Mouse (Mus musculus) midbrain, embryonic 15.5 days (tissue): ENCODE measurements around the gene Fam84a. TPM values are rescaled to one million over a fixed set of nuclear protein-coding genes. Genes with fewer than 3 reads are reported as not detected.

Source experiments
- ATAC-seq: fragments of 200-750 bp; cut with Nextera tagmentation; replicated peaks from 2 replicates; pipeline ENCODE4 v1.8.0; 2017; ENCODE audit warnings: moderate TSS enrichment
- H3K27ac ChIP-seq: fragments of 300-500 bp; sonication (generic); 2 replicates; pipeline ENCODE4 v1.5.1; 2015; ENCODE audit warnings: mild to moderate bottlenecking, inconsistent platforms
- H3K27me3 ChIP-seq: fragments of 300-500 bp; sonication (generic); replicated peaks from 2 replicates; pipeline ENCODE4 v1.6.1; 2015; ENCODE audit warnings: inconsistent platforms
- H3K36me3 ChIP-seq: fragments of 300-500 bp; sonication (generic); replicated peaks from 2 replicates; pipeline ENCODE4 v1.6.1; 2015; ENCODE audit warnings: inconsistent platforms
- H3K4me1 ChIP-seq: fragments of 300-500 bp; sonication (generic); 2 replicates; pipeline ENCODE4 v1.6.1; 2015; ENCODE audit warnings: inconsistent platforms
- H3K4me2 ChIP-seq: fragments of 300-500 bp; sonication (generic); 2 replicates; pipeline ENCODE4 v1.6.1; 2015; ENCODE audit warnings: inconsistent platforms, mild to moderate bottlenecking, moderate library complexity
- H3K4me3 ChIP-seq: fragments of 300-500 bp; sonication (generic); 2 replicates; pipeline ENCODE4 v1.5.1; 2015; ENCODE audit warnings: mild to moderate bottlenecking, inconsistent platforms
- H3K9ac ChIP-seq: fragments of 300-500 bp; sonication (generic); 2 replicates; pipeline ENCODE4 v1.6.1; 2015; ENCODE audit warnings: mild to moderate bottlenecking, inconsistent platforms
- H3K9me3 ChIP-seq: fragments of 300-500 bp; sonication (generic); 2 replicates; pipeline ENCODE4 v1.6.1; 2016; ENCODE audit warnings: inconsistent platforms
- WGBS: fragments of 180-500 bp; shearing (Covaris S2); methylation state at CpG from one replicate; pipeline ENCODE4 v1.1.7; 2015; ENCODE audit warnings: mixed read lengths; 5-methylcytosine and 5-hydroxymethylcytosine counted together
- polyA plus RNA-seq: library from polyadenylated mRNA; unstranded; fragments of >200 nt; fragmentation: Nextera tagmentation; extraction: Ambion mirVana; gene quantifications from 2 replicates; pipeline ENCODE4 v1.2.1, GENCODE M21; 2015

Fam84a gene
- polyA plus RNA-seq = 62.4 and 67.5 TPM in 2 replicates

GRCm38 (mm10) chr12:14151921-14152320 lies at the start of gene Fam84a:
Gene Fam84a, minus strand, starts transcription at chr12:14152054.
- WGBS = under 1% methylated on average over 31 of the region's 31 CpGs
- peak within 1 kb of the TSS; percentile 73 for H3K4me3 ChIP-seq
- H3K27me3 ChIP-seq = no peaks in the 10 kb centered on the region
- peak; percentile 98 for ATAC-seq
- H3K36me3 ChIP-seq = no peaks in the 10 kb centered on the region
- H3K9me3 ChIP-seq = no peaks in the 10 kb centered on the region
- H3K27ac ChIP-seq = peak within 1 kb of the TSS; percentile 85
- H3K4me2 ChIP-seq = peak within 1 kb of the TSS; percentile 82
- H3K9ac ChIP-seq = peak within 1 kb of the TSS; percentile 58
- H3K4me1 ChIP-seq = peaks cover 20% of the 10 kb centered on the region

GRCm38 (mm10) chr12:14195479-14195878 lies 43.6 kb upstream of the Fam84a start:
- H3K4me3 ChIP-seq = no peak overlapping the region
- ATAC-seq = no peak
- no peak overlapping the region for H3K4me2 ChIP-seq
- 71% methylated on average over 3 of the region's 3 CpGs for WGBS
- no peaks in the 10 kb centered on the region for H3K27me3 ChIP-seq
- no peaks in the 10 kb centered on the region for H3K36me3 ChIP-seq
- H3K9me3 ChIP-seq = no peaks in the 10 kb centered on the region
- H3K27ac ChIP-seq = no peak overlapping the region
- H3K9ac ChIP-seq = no peak overlapping the region
- H3K4me1 ChIP-seq = no peaks in the 10 kb centered on the region

- no peak overlapping the region for H3K4me2 ChIP-seq
- ATAC-seq = no peak
- no peaks in the 10 kb centered on the region for H3K27me3 ChIP-seq
- H3K4me1 ChIP-seq = no peaks in the 10 kb centered on the region
- no peaks in the 10 kb centered on the region for H3K36me3 ChIP-seq
- no peak overlapping the region for H3K9ac ChIP-seq
- H3K4me3 ChIP-seq = no peak overlapping the region
- no peaks in the 10 kb centered on the region for H3K9me3 ChIP-seq
- WGBS = 83% methylated on average over 3 of the region's 3 CpGs
- no peak overlapping the region for H3K27ac ChIP-seq
Measured at GRCm38 (mm10) chr12:14186689-14187195, 34.9 kb upstream of the Fam84a start.

- 69% methylated on average over 2 of the region's 2 CpGs for WGBS
- Histone ChIP-seq H3K27me3 (no peaks in the 10 kb centered on the region), H3K9ac (no peak overlapping the region), H3K4me3 (no peak overlapping the region), H3K9me3 (no peaks in the 10 kb centered on the region), H3K27ac (no peak overlapping the region), H3K4me1 (no peaks in the 10 kb centered on the region), H3K36me3 (no peaks in the 10 kb centered on the region), H3K4me2 (no peak overlapping the region)
- ATAC-seq = no peak
Measured at GRCm38 (mm10) chr12:14165713-14166112, 13.9 kb upstream of the Fam84a start.

GRCm38 (mm10) chr12:14164936-14165335 lies 13.1 kb upstream of the Fam84a start:
- Histone ChIP-seq H3K27ac (no peak overlapping the region), H3K27me3 (no peaks in the 10 kb centered on the region), H3K4me1 (no peaks in the 10 kb centered on the region), H3K4me2 (no peak overlapping the region), H3K36me3 (no peaks in the 10 kb centered on the region), H3K9me3 (no peaks in the 10 kb centered on the region), H3K4me3 (no peak overlapping the region), H3K9ac (no peak overlapping the region)
- WGBS = 98% methylated on average over 1 of the region's 1 CpGs
- ATAC-seq = no peak

- Histone ChIP-seq H3K9ac (peak overlapping the region; percentile 58), H3K4me3 (peak overlapping the region; percentile 73), H3K9me3 (no peaks in the 10 kb centered on the region), H3K4me1 (peaks cover 20% of the 10 kb centered on the region), H3K27me3 (no peaks in the 10 kb centered on the region), H3K4me2 (peak overlapping the region; percentile 82), H3K27ac (peak overlapping the region; percentile 63; the same call in 1 of the 2 replicates), H3K36me3 (no peaks in the 10 kb centered on the region)
- peak; percentile 15 for ATAC-seq
- under 1% methylated on average over 14 of the region's 14 CpGs for WGBS
Measured at GRCm38 (mm10) chr12:14152426-14152825, 572 bp upstream of the Fam84a start.

GRCm38 (mm10) chr12:14150936-14151631 lies 770 bp downstream of the Fam84a start:
- peak overlapping the region; percentile 58 for H3K9ac ChIP-seq
- no peaks in the 10 kb centered on the region for H3K9me3 ChIP-seq
- H3K36me3 ChIP-seq = no peaks in the 10 kb centered on the region
- 1% methylated on average over 19 of the region's 19 CpGs for WGBS
- peak overlapping the region; percentile 85 for H3K27ac ChIP-seq
- peak overlapping the region; percentile 73 for H3K4me3 ChIP-seq
- peak overlapping the region; percentile 82 for H3K4me2 ChIP-seq
- H3K4me1 ChIP-seq = peaks cover 20% of the 10 kb centered on the region
- H3K27me3 ChIP-seq = no peaks in the 10 kb centered on the region
- peak; percentile 65 for ATAC-seq

- Histone ChIP-seq H3K36me3 (no peaks in the 10 kb centered on the region), H3K4me1 (peaks cover 20% of the 10 kb centered on the region), H3K9ac (peak overlapping the region; percentile 58), H3K27me3 (no peaks in the 10 kb centered on the region), H3K27ac (peak overlapping the region; percentile 85), H3K9me3 (no peaks in the 10 kb centered on the region), H3K4me3 (peak overlapping the region; percentile 73), H3K4me2 (peak overlapping the region; percentile 82)
- 1% methylated on average over 20 of the region's 20 CpGs for WGBS
- ATAC-seq = no peak
Measured at GRCm38 (mm10) chr12:14150568-14150909, 1.3 kb downstream of the Fam84a start.

- peak overlapping the region; percentile 58 for H3K9ac ChIP-seq
- peak; percentile 19 for ATAC-seq
- H3K36me3 ChIP-seq = no peaks in the 10 kb centered on the region
- H3K27ac ChIP-seq = peak overlapping the region; percentile 85
- H3K27me3 ChIP-seq = no peaks in the 10 kb centered on the region
- H3K4me2 ChIP-seq = peak overlapping the region; percentile 82
- peaks cover 20% of the 10 kb centered on the region for H3K4me1 ChIP-seq
- H3K4me3 ChIP-seq = peak overlapping the region; percentile 73
- no peaks in the 10 kb centered on the region for H3K9me3 ChIP-seq
- under 1% methylated on average over 59 of the region's 59 CpGs for WGBS
Measured at GRCm38 (mm10) chr12:14149843-14150567, 1.8 kb downstream of the Fam84a start.

- H3K27me3 ChIP-seq = no peaks in the 10 kb centered on the region
- WGBS = 10% methylated on average over 27 of the region's 27 CpGs
Measured at GRCm38 (mm10) chr12:14149022-14149842, 2.6 kb downstream of the Fam84a start.

GRCm38 (mm10) chr12:14137046-14137445 lies 14.8 kb downstream of the Fam84a start:
- H3K4me2 ChIP-seq = no peak overlapping the region
- WGBS = 88% methylated on average over 1 of the region's 1 CpGs
- no peaks in the 10 kb centered on the region for H3K36me3 ChIP-seq
- ATAC-seq = no peak
- H3K9me3 ChIP-seq = no peaks in the 10 kb centered on the region
- no peak overlapping the region for H3K9ac ChIP-seq
- no peaks in the 10 kb centered on the region for H3K27me3 ChIP-seq
- no peak overlapping the region for H3K4me3 ChIP-seq
- H3K4me1 ChIP-seq = no peaks in the 10 kb centered on the region
- no peak overlapping the region for H3K27ac ChIP-seq

More at GRCm38 (mm10) chr12:14149022-14149842, 2.6 kb downstream of the Fam84a start:
- Histone ChIP-seq H3K4me3 (peak overlapping the region; percentile 73), H3K4me2 (peak overlapping the region; percentile 82), H3K9ac (peak overlapping the region; percentile 58), H3K27ac (peak overlapping the region; percentile 85; the same call in 1 of the 2 replicates), H3K36me3 (no peaks in the 10 kb centered on the region), H3K9me3 (no peaks in the 10 kb centered on the region), H3K4me1 (peaks cover 20% of the 10 kb centered on the region)
- no peak for ATAC-seq

- H3K27ac ChIP-seq = no peak overlapping the region
- no peak for ATAC-seq
- WGBS = 87% methylated on average over 6 of the region's 6 CpGs
- H3K36me3 ChIP-seq = no peaks in the 10 kb centered on the region
- H3K27me3 ChIP-seq = no peaks in the 10 kb centered on the region
- H3K4me3 ChIP-seq = no peak overlapping the region
- no peaks in the 10 kb centered on the region for H3K4me1 ChIP-seq
- H3K9ac ChIP-seq = no peak overlapping the region
- H3K9me3 ChIP-seq = no peaks in the 10 kb centered on the region
- H3K4me2 ChIP-seq = no peak overlapping the region
Measured at GRCm38 (mm10) chr12:14114730-14115129, 37.1 kb downstream of the Fam84a start.
